Mouse (Mus musculus) brown adipose tissue, adult 24 weeks (tissue): ENCODE data around the gene Ncf1. TPM values are rescaled to one million over a fixed set of nuclear protein-coding genes. Genes with fewer than 3 reads are reported as not detected.

ENCODE experiments used
- H3K27ac ChIP-seq: fragments of 200-500 bp; replicated peaks from 2 replicates; pipeline ENCODE4 v1.5.1; 2012; ENCODE audit warnings: low read depth, mild to moderate bottlenecking, low read length
- H3K4me1 ChIP-seq: fragments of 200-500 bp; 2 replicates; pipeline ENCODE4 v1.6.1; 2012; ENCODE audit warnings: low read length, mixed read lengths; ENCODE audit not compliant: control insufficient read depth, insufficient read depth, insufficient read length
- H3K4me3 ChIP-seq: fragments of 200-500 bp; 2 replicates; pipeline ENCODE4 v1.5.1; 2012; ENCODE audit warnings: low read depth, mild to moderate bottlenecking, low read length, moderate library complexity; ENCODE audit not compliant: insufficient read depth
- polyA plus RNA-seq: library from polyadenylated mRNA; stranded (reverse); fragments of >200 nt; gene quantifications from 2 replicates; pipeline ENCODE4 v1.2.4, GENCODE M21; 2012; ENCODE audit not compliant: missing spikeins, insufficient read depth, insufficient read length

The Ncf1 gene
- polyA plus RNA-seq, 1 experiment = 1.9 TPM

DNA sequence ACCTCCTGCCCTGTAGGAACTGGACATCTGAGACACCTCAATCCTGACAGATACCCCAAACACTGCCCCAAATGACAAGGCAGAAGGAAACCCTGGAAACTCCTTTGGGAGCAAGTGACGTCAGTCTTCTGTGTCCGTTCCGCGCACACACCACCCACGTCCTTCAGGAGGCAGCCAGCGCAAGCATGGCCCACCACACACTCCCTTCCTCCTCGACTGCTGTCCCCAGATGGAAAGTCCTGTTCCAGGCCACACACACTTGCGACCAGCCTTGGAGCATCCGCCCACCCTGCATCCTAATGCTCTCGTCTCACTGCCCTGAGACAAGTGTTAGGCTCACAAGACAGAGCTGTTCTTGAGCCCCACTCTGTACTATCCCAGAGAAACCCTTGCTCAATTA lies 25.9 kb upstream of the Ncf1 start:
- no peak overlapping the region for H3K27ac ChIP-seq
- no peak overlapping the region for H3K4me3 ChIP-seq
- H3K4me1 ChIP-seq = no peaks in the 10 kb centered on the region

DNA sequence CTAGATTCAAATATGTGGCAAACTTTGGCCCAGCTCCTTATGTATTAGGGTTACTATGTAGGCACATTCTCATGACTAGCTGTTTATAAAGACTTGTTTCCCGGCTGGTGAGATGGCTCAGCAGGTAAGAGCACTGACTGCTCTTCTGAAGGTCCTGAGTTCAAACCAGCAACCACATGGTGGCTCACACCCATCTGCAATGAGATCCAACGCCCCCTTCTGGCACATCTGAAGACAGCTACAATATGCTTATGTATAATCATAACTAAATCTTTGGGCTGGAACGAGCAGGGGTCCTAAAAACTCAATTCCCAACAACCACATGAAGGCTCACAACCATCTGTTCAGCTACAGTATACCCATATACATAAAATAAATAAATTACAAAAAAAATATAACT lies 24.4 kb upstream of the Ncf1 start:
- no peak overlapping the region for H3K4me3 ChIP-seq
- H3K27ac ChIP-seq = no peak overlapping the region

DNA sequence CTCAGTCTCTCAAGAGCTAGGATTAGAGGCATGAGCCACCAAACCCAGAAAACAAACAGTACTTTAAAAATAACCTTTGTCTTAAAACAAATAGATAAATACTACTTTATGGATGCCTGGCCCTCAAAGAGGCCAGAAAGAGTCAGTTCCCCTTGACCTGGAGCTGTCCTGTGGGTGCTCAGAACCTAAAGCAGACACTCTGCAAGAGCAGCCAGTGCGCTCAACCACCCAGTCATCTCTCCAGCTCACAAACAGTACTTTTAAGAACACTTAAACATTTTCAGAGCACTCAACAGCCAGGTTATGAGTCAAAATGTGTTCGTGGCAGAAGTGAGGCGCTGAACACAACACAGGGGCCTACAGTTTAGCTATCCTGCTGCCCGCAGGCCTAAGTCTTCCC lies 21.7 kb upstream of the Ncf1 start:
- no peak overlapping the region for H3K4me3 ChIP-seq
- no peak overlapping the region for H3K27ac ChIP-seq
- no peaks in the 10 kb centered on the region for H3K4me1 ChIP-seq

More for the DNA sequence above, 24.4 kb upstream of the Ncf1 start:
- H3K4me1 ChIP-seq = no peaks in the 10 kb centered on the region

DNA sequence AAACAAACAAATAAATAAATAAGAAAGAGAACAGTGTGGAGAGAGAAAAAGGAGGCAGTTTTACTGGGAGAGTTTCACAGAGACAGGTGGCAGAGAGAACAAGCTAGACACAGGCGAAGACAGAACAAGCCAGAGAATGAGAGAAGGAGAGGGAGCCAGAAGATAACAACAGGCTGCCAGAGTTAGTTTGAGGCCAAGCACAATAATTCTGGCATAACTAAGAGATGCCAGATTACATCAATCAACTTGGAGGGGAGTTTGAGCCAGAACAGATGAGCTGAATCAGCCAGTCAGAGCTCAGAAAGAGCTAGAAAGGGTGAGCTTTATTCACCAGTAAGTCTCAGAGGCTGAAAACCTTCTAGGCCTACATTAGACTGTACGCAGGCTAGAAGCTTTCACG lies 21.2 kb upstream of the Ncf1 start:
- Histone ChIP-seq H3K4me3 (no peak overlapping the region), H3K27ac (no peak overlapping the region), H3K4me1 (no peaks in the 10 kb centered on the region)

DNA sequence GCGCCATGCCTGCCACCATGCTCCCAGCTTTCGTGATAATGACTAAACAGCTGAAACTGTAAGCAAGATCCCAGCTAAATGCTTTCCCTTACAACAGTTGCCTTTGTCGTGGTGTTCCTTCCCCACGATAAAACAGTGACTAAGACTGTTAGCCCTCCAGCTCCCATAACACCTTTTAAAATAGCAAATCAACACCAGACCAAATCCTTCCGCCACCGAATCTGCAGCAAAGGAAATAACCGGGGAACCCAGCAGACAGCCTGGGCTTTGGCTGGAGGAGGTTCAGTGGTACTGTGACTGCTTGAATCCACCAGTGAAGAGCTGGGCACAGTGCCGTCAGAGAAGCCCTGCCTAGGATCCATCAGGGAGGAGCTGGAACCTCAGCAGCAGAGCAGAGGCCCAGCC lies 19.8 kb upstream of the Ncf1 start:
- Histone ChIP-seq H3K27ac (no peak overlapping the region), H3K4me1 (no peaks in the 10 kb centered on the region), H3K4me3 (no peak overlapping the region)

DNA sequence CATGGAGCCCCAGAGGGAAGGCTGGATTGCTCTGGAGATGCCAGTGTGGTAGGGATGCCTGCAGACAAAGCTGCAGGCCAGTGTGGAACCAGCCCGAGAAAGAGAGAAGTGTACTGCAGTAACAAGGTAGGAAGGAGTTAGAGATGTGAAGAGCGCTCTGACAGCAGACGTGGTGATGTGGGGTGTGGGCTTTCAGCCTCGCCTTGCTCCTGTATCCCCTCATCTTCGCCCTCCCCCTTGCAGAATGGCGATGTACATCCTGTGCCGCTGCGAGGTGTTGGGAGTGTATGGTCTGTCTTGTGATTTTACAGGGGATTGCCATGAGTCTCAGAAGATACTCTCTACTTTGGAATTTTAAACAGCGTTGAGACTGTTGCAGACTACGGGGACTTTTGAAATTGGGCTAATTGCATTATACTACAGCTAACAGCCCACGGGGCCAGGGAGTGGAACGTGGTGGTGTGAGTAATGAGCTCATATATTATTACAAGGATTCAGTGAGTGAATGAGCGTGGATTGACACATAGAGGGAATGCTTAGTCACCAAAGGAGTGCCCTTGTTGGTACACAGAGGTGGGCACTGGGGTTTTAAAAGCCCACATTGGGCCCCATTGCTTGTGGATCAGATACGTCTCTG lies 19.3 kb upstream of the Ncf1 start:
- H3K27ac ChIP-seq = no peak overlapping the region
- H3K4me1 ChIP-seq = no peaks in the 10 kb centered on the region
- no peak overlapping the region for H3K4me3 ChIP-seq

DNA sequence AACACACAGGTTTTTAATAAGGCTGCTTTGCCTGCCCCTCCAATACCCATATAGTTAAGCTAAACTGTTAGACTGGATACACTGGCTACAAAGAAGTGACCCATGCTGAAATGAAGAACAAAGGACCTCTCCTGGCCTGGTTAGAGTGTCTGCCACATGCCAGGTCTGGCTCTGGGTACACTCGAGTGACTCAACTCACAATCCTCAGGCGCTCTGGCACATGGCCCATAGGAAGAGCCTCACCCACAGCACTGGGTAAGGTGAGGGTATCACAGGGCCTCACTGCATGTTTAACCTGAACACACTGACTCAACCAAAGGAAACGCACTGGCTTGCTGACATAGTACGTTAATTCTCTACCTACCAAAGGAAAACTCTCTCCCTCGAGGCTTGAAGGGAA lies 16.7 kb upstream of the Ncf1 start:
- Histone ChIP-seq H3K27ac (no peak overlapping the region), H3K4me3 (no peak overlapping the region), H3K4me1 (no peaks in the 10 kb centered on the region)

DNA sequence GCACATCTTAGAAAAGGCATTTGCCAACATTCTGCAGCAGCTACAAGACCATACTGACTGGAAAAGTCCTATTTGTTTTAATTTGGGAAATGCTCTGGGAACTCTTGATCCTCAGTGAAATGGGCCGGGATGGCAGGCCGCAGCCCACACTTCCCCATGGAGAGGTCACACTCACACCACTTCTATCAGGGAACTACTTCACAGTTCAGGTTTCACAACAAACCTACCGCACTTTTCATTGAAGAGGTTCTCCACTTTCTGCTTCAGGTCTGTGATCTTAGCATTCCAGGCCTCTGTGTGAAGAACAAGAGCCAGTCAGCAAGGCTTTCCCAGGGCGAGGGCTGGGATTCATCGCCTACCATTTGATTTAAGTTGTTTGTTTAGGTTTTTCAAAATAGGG lies 15.5 kb upstream of the Ncf1 start:
- H3K4me1 ChIP-seq = no peaks in the 10 kb centered on the region
- no peak overlapping the region for H3K27ac ChIP-seq
- no peak overlapping the region for H3K4me3 ChIP-seq

DNA sequence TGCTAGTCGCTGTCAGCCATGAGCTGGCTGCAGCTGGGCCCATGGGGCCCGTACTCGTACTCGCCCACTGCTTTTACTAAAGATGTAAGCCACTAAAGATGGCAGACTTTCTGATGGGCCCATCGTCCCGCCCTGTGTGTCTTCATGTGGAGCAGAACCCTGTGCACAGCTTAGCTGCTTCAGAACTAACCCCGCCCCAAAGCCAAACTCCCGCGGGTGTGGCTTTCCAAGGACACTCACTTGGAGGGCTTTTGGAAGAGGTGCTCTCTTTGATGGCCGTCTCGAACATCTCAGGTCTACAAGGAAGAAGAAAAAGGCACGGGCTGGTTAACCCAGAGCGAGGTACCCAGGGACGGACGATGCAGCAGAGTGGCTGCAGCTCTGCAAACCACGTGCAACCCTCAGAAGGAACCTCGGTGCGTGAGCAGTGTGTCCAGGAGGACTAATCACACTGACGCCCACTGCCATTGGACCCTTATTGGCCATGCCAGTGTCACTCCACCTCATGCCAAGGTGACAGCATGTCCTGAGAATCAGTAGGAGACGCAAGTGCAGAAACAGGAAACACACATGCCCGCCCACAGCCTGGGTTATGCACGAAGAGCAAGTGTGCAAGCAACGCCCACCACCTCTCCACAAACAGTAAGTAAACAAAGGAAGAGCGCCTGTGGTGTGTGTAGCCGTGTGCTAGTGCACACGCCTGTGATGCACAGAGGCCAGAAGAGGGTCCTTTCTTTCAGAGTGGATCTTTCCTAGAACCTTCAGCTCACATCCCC lies 14.4 kb upstream of the Ncf1 start:
- no peaks in the 10 kb centered on the region for H3K4me1 ChIP-seq
- no peak overlapping the region for H3K4me3 ChIP-seq
- H3K27ac ChIP-seq = no peak overlapping the region

DNA sequence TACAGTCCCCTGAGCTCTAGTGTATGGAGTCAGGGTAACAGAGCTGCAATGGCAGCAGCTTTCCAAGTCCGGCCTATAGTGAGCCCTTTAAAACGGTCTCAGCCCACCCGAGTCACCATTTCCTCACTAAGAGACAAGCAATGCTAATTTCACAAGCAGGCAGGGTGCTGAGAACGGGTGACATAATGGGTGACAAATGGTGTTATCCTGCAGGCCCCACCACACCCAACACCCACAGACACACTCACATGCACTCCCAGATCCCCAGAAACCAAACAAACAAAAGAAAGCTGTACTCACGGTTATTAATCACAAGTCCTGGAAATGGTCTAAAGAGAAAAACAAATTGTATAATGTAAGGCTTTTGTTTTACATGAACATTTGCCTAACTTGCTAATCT lies 12.4 kb upstream of the Ncf1 start:
- H3K4me3 ChIP-seq = no peak overlapping the region
- no peak overlapping the region for H3K27ac ChIP-seq
- no peaks in the 10 kb centered on the region for H3K4me1 ChIP-seq

DNA sequence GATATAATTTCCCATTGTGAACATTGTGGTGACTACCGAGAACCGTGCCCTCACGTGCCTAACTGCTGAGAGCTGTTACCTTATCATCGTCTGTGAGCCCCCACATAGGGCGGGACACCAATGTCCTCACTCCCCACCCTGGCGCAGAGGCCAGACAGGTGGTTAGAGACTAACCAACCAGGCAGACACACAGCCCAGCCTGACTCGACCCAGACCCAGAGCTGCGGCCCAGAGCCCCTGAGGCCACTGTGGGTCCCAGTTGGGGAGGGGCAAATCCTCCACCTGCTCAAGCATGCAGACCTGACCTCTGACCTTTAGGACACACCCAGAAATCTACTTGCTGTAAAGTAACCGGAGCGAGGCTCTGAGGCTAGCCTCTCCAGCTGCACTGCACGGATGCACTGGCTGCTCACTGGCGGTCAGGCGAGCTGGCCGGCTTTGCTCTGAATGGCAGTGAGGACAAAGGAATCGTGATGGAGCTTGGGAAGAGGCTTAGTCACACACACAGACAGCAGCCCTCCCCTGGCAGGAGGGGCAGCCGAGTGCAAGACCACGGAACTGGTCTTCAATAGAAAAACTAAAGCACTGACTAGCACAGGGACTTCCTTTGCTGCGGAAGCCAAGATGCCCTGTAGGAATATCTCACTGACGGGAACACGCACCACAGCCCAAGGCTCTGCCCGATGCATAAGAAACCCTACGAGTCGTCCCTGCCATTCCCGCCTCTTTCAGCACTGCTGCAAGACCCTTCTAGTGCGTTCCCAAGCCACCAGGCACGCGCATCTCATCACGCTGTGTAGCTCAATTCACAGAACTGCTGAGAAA lies 8.7 kb upstream of the Ncf1 start:
- H3K4me3 ChIP-seq = no peak overlapping the region
- peaks cover 5% of the 10 kb centered on the region; the same call in 1 of the 2 replicates for H3K4me1 ChIP-seq
- H3K27ac ChIP-seq = no peak overlapping the region

DNA sequence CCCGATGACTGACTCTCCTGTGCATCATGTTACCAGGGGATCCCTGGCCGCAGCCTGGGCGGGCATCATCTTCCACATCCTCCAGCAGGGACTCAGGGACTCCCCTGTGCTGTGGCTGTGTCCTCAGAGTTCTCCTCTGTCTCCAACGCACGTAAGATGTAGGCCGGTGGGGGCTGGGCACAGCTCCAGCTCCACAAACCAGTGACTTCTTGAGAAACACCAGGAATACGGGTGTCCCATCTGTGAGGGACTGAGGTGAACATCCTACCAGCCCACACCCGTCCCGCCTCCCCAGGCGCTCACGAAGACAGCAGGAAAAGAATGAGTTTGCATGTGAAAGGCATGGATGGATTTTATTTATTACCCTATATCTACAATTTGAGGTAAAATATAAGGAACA lies 8.1 kb upstream of the Ncf1 start:
- Histone ChIP-seq H3K4me3 (no peak overlapping the region), H3K4me1 (peaks cover 7% of the 10 kb centered on the region; the same call in 1 of the 2 replicates), H3K27ac (no peak overlapping the region)

DNA sequence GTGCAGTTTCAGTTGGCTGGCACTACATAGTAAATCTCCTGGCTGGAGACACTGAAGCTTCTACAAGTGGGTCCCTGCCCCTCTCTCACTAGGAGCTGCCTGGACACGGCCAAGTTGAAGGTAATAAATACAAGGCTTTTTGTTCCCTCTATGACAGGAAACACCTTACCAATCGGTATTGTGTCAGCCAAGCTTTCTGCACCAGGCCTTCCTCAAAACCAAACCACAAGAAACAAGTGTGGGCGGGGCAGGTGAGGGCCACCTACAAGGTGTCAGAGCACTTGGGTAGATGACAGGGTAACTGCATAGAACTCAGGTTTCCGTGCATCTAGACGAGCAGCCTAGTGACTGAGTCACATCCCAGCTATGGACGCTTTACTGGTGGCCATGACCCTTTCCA lies 7.4 kb upstream of the Ncf1 start:
- H3K4me1 ChIP-seq = peaks cover 12% of the 10 kb centered on the region; the same call in 1 of the 2 replicates
- no peak overlapping the region for H3K4me3 ChIP-seq
- no peak overlapping the region for H3K27ac ChIP-seq

DNA sequence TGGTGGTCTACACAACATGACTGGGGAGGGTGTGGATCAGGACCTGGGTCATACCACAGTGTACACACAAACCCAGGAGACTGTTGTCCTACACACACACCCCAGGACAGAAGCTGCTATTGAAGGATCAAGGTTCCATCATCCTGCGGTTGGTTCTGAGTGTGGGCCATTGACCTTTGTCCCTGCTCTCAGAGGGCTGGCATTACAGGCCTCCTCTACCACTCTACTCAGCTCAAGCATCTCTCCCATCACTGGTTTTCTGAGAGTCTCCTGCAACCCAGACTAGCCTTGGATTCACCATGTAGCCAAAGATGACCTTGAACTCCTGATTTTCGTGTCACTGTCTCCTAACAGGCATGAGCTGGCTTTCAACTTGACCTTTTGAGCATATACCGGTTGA lies 6.8 kb upstream of the Ncf1 start:
- Histone ChIP-seq H3K4me1 (peaks cover 12% of the 10 kb centered on the region; the same call in 1 of the 2 replicates), H3K4me3 (no peak overlapping the region), H3K27ac (no peak overlapping the region)

DNA sequence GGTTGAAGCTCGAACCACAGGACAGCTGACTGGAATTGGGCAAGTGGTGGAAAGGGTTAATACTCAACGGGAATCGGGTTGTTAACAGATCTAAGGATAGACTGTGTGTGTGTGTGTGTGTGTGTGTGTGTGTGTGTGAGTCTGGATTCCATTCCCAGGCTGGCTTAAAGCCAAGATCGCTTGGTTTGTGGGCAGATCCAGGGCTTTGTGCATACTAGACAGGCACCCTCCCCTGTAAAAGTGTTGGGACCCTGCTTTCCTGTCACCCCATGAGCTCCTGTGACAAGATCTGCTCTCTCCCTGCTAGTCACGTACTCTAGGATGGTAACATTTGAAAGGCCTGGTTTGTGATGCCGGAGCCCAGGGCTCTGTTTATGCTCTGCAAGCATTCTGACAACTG lies 5.7 kb upstream of the Ncf1 start:
- Histone ChIP-seq H3K4me1 (peaks cover 12% of the 10 kb centered on the region; the same call in 1 of the 2 replicates), H3K27ac (no peak overlapping the region)

More for the DNA sequence above, 5.7 kb upstream of the Ncf1 start:
- H3K4me3 ChIP-seq = no peak overlapping the region
